ENCODE assay signal across 8 mouse cellular contexts in the genomic region with DNA sequence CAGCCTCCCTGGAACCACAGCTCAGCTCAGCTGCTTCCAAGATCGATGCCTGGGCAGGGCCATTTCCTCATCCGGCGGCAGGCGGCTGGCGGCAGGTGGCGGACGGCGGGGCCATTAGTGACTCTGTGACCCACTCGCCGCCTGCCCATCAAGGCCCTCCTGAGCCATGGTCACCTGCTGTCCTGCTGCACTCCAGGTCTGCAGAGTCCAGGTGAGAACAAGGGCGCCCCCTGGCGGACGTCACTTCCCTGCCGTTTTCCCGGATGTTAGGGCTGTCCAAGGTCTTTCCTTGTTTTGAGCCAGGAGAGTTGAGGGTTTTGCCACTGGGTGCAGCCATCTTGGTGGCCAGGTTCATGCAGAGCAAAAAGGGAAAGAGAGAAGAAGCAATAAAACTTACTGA.
A peak's percentile ranks its signal among the peaks of the same experiment; 100 is the strongest.
DNase-seq lines count a peak whose midpoint lies in the region; ATAC-seq and TF ChIP-seq lines count a peak whose summit lies in the region.

No protein-coding gene starts in this region.

- no peak for ATAC-seq in cerebellum, adult (ENCODE audit: insufficient number of reproducible peaks, low FRiP score, low TSS enrichment)
- peak; percentile 55 for ATAC-seq in intestine, embryonic 15.5 days
- no peak for ATAC-seq in limb, embryonic 12.5 days (ENCODE audit: insufficient number of reproducible peaks, insufficient read depth, low FRiP score, low TSS enrichment, low read depth)
- ATAC-seq in monocyte, adult 5-6 weeks (replicated peaks; ENCODE audit: insufficient number of reproducible peaks, low FRiP score, low TSS enrichment, poor library complexity, severe bottlenecking): 0 out of 2 replicates have a peak, but pooled peaks have one; percentile 16

- peak; percentile 73 for TF ChIP-seq CTCF in brain, embryonic 14.5 days (IDR thresholded peaks at IDR 0.05; ENCODE audit: borderline replicate concordance, extremely low read depth, insufficient read depth, insufficient read length)

- H3K9me3 ChIP-seq in intestine, embryonic 15.5 days: no peaks in the 10 kb centered on the region
- no peaks in the 10 kb centered on the region for H3K9me3 ChIP-seq in limb, embryonic 12.5 days

- no peak overlapping the region for H3K4me3 ChIP-seq in intestine, embryonic 15.5 days (replicated peaks)
- no peak overlapping the region for H3K4me3 ChIP-seq in limb, embryonic 12.5 days (replicated peaks)

- peaks cover 7% of the 10 kb centered on the region for H3K4me1 ChIP-seq in intestine, embryonic 15.5 days (replicated peaks)
- H3K4me1 ChIP-seq in limb, embryonic 12.5 days (replicated peaks): peaks cover 34% of the 10 kb centered on the region

- 32% methylated on average over 15 of the region's 15 CpGs for WGBS in intestine, embryonic 15.5 days
- 30% methylated on average over 15 of the region's 15 CpGs for WGBS in limb, embryonic 12.5 days

- peak; percentile 64 for DNase-seq in cerebellum, adult 11 months
- DNase-seq in brain, embryonic 14.5 days (ENCODE audit: low read depth): peak; percentile 47
- peak; percentile 53 for DNase-seq in gastrocnemius, adult 18-20 months (ENCODE audit: low spot score)
- peak; percentile 72 for DNase-seq in splenic B cell, adult 2 months (ENCODE audit: low read depth, low spot score)

- no peak for TF ChIP-seq POLR2A in brain, embryonic 14.5 days (IDR thresholded peaks at IDR 0.05; ENCODE audit: borderline replicate concordance, extremely low read depth, insufficient read depth, insufficient read length, poor library complexity, severe bottlenecking)

- no peak overlapping the region for H3K27ac ChIP-seq in intestine, embryonic 15.5 days
- no peak overlapping the region for H3K27ac ChIP-seq in limb, embryonic 12.5 days

- H3K27me3 ChIP-seq in intestine, embryonic 15.5 days (replicated peaks): no peaks in the 10 kb centered on the region
- H3K27me3 ChIP-seq in limb, embryonic 12.5 days: no peaks in the 10 kb centered on the region
- no peaks in the 10 kb centered on the region for H3K27me3 ChIP-seq in splenic B cell, adult 2 months (ENCODE audit: control insufficient read depth, insufficient read depth, low read length, poor library complexity, severe bottlenecking)

- no peak overlapping the region for H3K9ac ChIP-seq in intestine, embryonic 15.5 days
- H3K9ac ChIP-seq in limb, embryonic 12.5 days (replicated peaks): no peak overlapping the region

- H3K4me2 ChIP-seq in intestine, embryonic 15.5 days (replicated peaks): no peak overlapping the region
- H3K4me2 ChIP-seq in limb, embryonic 12.5 days: peak overlapping the region; percentile 8; the same call in 1 of the 2 replicates

- H3K36me3 ChIP-seq in intestine, embryonic 15.5 days: no peaks in the 10 kb centered on the region
- H3K36me3 ChIP-seq in limb, embryonic 12.5 days: no peaks in the 10 kb centered on the region
- no peaks in the 10 kb centered on the region for H3K36me3 ChIP-seq in splenic B cell, adult 2 months (ENCODE audit: control insufficient read depth, insufficient read depth, low read length, poor library complexity, severe bottlenecking)

Comparison
In these comparisons a context has a peak if more than half of its experiments do, and no peak if none do; other contexts are left out.
1. ATAC-seq: peak in intestine, embryonic 15.5 days (single experiment) and monocyte, adult 5-6 weeks (single experiment); none in cerebellum, adult (single experiment) and limb, embryonic 12.5 days (single experiment).
2. Peak in every context shown above with its lines, with median percentiles within 50 percentile points of each other: DNase-seq.